Mouse (Mus musculus) effector memory CD4-positive, alpha-beta T cell, adult 5 months (primary cell): ENCODE measurements around the gene Lias. TPM values are rescaled to one million over a fixed set of nuclear protein-coding genes. Genes with fewer than 3 reads are reported as not detected.

Experiments
- polyA plus RNA-seq: library from polyadenylated mRNA; unstranded; fragments of 100-300 nt; shearing (Covaris generic); gene quantifications from one replicate; pipeline ENCODE4 v1.2.1, GENCODE M21; 2017

Lias gene
- 27.3 TPM for polyA plus RNA-seq

GRCm38 (mm10) chr5:65390648-65391644 lies at the start of gene Lias, which contains the start of gene Rpl9:
TSS of gene Lias (plus strand) at chr5:65391497.
TSS of gene Rpl9 (minus strand) at chr5:65391444.

DNA sequence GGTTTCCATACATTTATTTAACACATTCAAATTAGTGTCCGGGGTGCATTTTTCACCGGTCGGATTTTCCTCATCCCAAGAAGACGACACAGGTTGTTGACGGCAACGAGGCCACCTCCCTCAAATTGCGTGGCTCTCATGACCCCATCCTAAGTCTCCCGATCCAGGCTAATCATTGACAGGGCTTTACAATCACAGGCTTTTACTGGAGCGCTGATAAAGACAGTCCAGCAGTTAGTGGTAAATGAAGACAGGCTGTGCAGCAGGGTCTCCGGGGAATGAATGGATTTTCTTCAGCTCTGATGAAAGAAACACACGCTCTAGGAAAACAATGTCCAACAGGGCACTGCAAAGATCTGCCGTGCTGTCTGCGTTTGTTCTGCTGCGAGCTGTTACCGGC lies 43.1 kb upstream of the Lias start, which contains the start of gene Klb:
Gene Klb, plus strand, starts transcription at position 147 of the 400 bp plus-strand sequence.

DNA sequence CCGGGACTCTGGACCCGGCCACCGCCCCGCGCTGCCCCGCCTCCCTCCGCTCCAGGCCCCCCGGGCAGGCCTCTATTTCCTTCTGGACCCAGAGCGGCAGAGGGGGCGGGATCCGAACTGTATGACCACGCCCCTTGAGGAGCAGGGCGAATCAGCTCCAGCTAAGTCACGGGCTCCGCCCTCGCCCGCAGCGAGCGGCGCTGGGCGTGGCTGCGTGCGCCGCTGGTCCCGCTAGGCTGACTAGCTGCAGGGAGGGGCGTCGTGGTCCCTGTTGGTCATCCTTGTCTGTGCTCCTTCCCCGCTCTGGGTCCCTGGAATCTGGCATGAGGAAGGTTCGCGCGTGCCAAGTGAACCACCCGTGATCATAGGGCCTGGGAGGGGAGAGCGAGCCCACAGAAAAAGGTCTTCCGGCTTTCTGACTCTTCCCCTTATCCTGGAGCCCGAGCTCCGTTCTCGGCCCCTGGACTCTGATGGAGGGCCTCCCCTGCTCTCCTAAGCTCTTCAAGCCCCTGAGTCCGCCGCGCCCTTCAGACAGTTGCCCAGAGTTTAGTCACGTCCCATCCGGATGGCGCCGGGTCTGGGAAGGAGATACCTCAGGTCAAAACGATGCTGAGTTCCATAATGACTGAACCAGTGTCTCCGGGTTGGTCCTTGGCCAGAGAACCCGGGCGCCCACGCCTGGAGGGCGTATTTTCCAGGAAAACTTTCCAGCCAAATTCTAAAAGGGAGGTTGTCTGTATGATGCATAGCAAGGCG lies 44.7 kb downstream of the Lias start, which contains the start of gene Ugdh:
Gene Ugdh, minus strand, starts transcription at position 144 of the 756 bp plus-strand sequence.

Other genes with a start within 250 kb of the Lias start
- 3.8 TPM for gene Wdr19, start 191.8 kb upstream of the Lias start, polyA plus RNA-seq
- 42.8 TPM for gene Rfc1, start 55.8 kb upstream of the Lias start, polyA plus RNA-seq
- gene Klb, start 43.2 kb upstream of the Lias start, polyA plus RNA-seq, result 0.12 TPM
- 1,101 TPM for gene Rpl9, start 53 bp upstream of the Lias start, polyA plus RNA-seq
- 24.8 TPM for gene Ugdh, start 44.5 kb downstream of the Lias start, polyA plus RNA-seq
- 5.9 TPM for gene Gm43552, start 101.3 kb downstream of the Lias start, polyA plus RNA-seq
- 140 TPM for gene Smim14, start 145.7 kb downstream of the Lias start, polyA plus RNA-seq
- 122 TPM for gene Ube2k, start 145.7 kb downstream of the Lias start, polyA plus RNA-seq